Mouse (Mus musculus) bone marrow, adult 2 months (tissue): Measurements from ENCODE around the gene Nutm1.
A peak's percentile ranks its signal among the peaks of the same experiment; 100 is the strongest.

ENCODE experiments used
- CTCF ChIP-seq: fragments of 200-500 bp; IDR thresholded peaks from 2 replicates; pipeline ENCODE4 v1.5.1; 2011; ENCODE audit warnings: low read length, control low read depth; ENCODE audit not compliant: control insufficient read depth, insufficient read depth
- POLR2A ChIP-seq: fragments of 200-500 bp; IDR thresholded peaks from 2 replicates; pipeline ENCODE4 v1.6.1; 2011; ENCODE audit warnings: low read depth, mild to moderate bottlenecking, control low read depth, low read length, borderline replicate concordance; ENCODE audit not compliant: control insufficient read depth

- peak; percentile 7; the same call in 1 of the 2 replicates for TF ChIP-seq CTCF
- TF ChIP-seq POLR2A, result no peak
Observed at GRCm38 (mm10) chr2:112239935-112240721, 19.0 kb downstream of the Nutm1 start.
